Mouse (Mus musculus): ENCODE measurements around the gene Ushbp1. TPM values are rescaled to one million over a fixed set of nuclear protein-coding genes. Genes with fewer than 3 reads are reported as not detected.
A peak's percentile ranks its signal among the peaks of the same experiment; 100 is the strongest.

Gene Ushbp1
- total and polyA plus RNA-seq, 2 experiments from 2014 or later: 4.2 to 5.6 TPM

DNA sequence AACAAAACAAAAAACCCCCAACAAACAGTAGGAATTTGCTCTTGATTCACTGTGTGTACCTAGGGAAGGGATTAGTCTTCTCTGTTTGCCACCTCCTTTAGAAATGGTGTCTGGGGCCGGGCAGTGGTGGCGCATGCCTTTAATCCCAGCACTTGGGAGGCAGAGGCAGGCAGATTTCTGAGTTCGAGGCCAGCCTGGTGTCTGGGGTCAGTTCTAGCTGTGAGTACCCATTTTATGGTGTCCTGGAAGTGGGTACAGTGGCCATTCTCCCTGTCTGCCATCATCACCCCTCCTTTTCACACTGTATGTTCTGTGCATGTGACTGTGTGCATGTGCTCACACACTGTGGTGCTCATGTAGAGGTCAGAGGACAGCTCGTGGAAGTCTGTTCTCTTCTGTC lies 12.6 kb upstream of the Ushbp1 start:
- H3K9ac ChIP-seq: no peak overlapping the region
- H3K36me3 ChIP-seq (ENCODE audit: insufficient read depth): peaks cover under 1% of the 10 kb centered on the region; the same call in 1 of the 2 replicates
- no peak overlapping the region for H3K4me2 ChIP-seq (ENCODE audit: low read depth)
- H3K9me3 ChIP-seq (ENCODE audit: low read length): no peaks in the 10 kb centered on the region
- no peak for TF ChIP-seq CTCF (IDR thresholded peaks at IDR 0.05; ENCODE audit: low read depth)
- no peaks in the 10 kb centered on the region for H3K27me3 ChIP-seq (ENCODE audit: insufficient read depth, low read length)
- no peak for DNase-seq
- H3K4me3 ChIP-seq (ENCODE audit: low read depth, low read length): no peak overlapping the region
- ATAC-seq: no peak
- peaks cover 6% of the 10 kb centered on the region; the same call in 1 of the 2 replicates for H3K4me1 ChIP-seq (ENCODE audit: insufficient read depth)
- H3K27ac ChIP-seq (ENCODE audit: low read depth, low read length): no peak overlapping the region
- WGBS: 96% methylated on average over 4 of the region's 4 CpGs

DNA sequence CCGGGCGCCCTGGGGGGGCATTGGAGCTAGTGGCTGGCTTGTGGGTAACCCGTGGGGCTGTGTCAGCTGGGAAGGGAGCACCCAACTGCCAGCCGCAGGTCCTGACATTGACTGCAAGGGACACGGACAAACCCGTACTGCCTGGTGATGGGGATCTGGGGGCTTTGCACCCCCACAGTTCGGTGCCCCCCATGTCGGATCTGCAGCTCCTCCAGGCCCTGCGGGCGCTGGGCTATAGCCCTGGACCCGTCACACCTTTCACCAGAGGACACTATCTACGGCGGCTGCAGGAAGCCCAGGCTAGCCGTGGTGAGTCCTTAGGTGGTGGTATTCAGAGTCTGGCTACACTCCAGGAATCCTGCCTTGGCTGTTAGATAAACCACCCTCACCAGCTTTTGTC lies 11.8 kb upstream of the Ushbp1 start:
- Histone ChIP-seq H3K9me3 (ENCODE audit: low read length) (no peaks in the 10 kb centered on the region), H3K9ac (no peak overlapping the region), H3K4me2 (ENCODE audit: low read depth) (no peak overlapping the region), H3K4me1 (ENCODE audit: insufficient read depth) (peaks cover 6% of the 10 kb centered on the region; the same call in 1 of the 2 replicates), H3K27ac (ENCODE audit: low read depth, low read length) (no peak overlapping the region), H3K36me3 (ENCODE audit: insufficient read depth) (peaks cover 3% of the 10 kb centered on the region; the same call in 1 of the 2 replicates), H3K4me3 (ENCODE audit: low read depth, low read length) (no peak overlapping the region), H3K27me3 (ENCODE audit: insufficient read depth, low read length) (no peaks in the 10 kb centered on the region)
- no peak for DNase-seq
- no peak for TF ChIP-seq CTCF (IDR thresholded peaks at IDR 0.05; ENCODE audit: low read depth)
- ATAC-seq: no peak
- 95% methylated on average over 14 of the region's 14 CpGs for WGBS

DNA sequence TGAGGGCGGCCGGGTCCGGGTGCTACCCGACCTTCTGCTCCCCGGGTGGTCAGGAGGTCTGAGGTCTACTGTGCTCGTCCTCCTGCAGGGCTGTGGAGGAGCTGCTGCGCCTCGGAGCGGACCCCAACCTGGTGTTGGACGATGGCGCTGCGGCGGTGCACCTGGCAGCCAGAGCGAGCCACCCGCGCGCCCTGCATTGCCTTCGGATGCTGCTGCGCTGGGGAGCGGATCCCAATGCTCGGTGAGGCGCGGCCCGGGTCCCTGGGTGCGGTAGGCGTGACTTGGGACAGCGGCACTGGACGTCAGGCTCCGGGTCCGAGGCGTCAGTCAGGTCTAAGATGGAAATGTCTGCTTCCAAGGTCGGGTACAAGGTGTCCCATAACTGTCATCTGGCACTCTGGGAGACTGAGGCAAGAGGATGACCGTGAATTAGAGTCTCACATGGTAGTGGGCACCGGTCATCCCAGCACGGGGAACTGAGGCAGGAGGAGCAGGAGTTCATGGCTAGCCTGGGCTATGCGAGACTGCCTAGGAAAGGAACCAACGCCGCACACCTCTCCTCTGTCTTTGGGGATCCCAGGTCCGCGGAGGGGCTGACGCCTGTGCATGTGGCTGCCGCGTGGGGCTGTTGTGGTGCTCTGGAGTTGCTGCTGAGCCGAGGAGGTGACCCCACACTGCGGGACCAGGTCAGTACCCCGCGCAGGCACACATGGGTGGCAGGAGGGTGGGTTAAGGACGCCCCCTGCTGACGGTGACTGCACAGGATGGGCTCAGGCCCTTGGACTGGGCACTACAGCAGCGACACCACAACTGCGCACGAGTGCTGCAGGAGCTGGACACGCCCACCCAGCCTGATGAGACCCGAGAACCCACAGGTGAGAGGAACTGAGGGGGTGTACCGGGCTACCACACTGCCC lies 10.8 kb upstream of the Ushbp1 start:
- peaks cover 3% of the 10 kb centered on the region; the same call in 1 of the 2 replicates for H3K36me3 ChIP-seq (ENCODE audit: insufficient read depth)
- no peak overlapping the region for H3K27ac ChIP-seq (ENCODE audit: low read depth, low read length)
- ATAC-seq: peak; percentile 38
- under 1% methylated on average over 55 of the region's 55 CpGs for WGBS
- peak overlapping the region; percentile 93 for H3K4me2 ChIP-seq (ENCODE audit: low read depth)
- peak overlapping the region; percentile 37 for H3K4me3 ChIP-seq (ENCODE audit: low read depth, low read length)
- peaks cover 6% of the 10 kb centered on the region; the same call in 1 of the 2 replicates for H3K4me1 ChIP-seq (ENCODE audit: insufficient read depth)
- no peaks in the 10 kb centered on the region for H3K9me3 ChIP-seq (ENCODE audit: low read length)
- peak; percentile 19 for DNase-seq
- H3K9ac ChIP-seq: peak overlapping the region; percentile 33; the same call in 1 of the 2 replicates
- H3K27me3 ChIP-seq (ENCODE audit: insufficient read depth, low read length): no peaks in the 10 kb centered on the region
- peak; percentile 69 for TF ChIP-seq CTCF (IDR thresholded peaks at IDR 0.05; ENCODE audit: low read depth)

DNA sequence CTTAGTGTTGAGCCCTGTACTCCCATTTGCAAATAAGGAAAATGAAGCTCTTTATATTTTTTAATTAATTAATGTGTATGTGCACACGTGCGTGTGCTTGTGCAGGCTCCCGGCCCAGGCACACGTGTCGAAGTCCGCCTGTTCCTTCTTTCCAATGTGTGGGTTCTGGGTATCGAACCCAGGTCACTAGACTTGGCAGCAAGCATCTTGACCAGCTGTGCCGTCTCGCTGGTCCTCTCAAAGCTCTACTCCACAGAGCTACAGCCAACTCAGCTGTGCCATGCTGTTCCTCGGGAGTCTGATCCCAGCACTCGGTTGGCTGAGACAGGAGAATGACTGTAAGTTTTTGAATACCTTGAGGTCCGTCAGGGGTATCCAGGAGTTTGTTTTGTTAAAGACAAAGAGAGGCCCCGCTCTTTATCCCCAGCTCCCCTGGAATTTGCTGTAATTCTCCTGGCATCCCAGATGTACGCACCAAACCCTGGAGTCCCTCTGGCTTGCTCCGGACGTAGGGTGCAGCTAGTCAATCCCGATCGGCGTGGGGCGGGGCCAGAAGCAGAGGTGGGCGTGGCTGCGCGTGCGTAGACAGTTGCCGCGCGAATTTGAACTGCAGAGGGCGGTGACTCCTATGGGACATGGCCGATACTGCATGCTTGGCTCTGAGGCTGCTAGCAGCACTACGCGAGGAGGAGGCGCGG lies 9.9 kb upstream of the Ushbp1 start, which contains the start of gene Ankle1:
Gene Ankle1, plus strand, starts transcription at position 610 of the 698 bp plus-strand sequence.
- H3K4me1 ChIP-seq (ENCODE audit: insufficient read depth): peaks cover 6% of the 10 kb centered on the region; the same call in 1 of the 2 replicates
- H3K9ac ChIP-seq: peak within 1 kb of the TSS; percentile 33
- H3K36me3 ChIP-seq (ENCODE audit: insufficient read depth): peaks cover 3% of the 10 kb centered on the region
- H3K9me3 ChIP-seq (ENCODE audit: low read length): no peaks in the 10 kb centered on the region
- H3K4me3 ChIP-seq (ENCODE audit: low read depth, low read length): peak within 1 kb of the TSS; percentile 37
- WGBS: 17% methylated on average over 33 of the region's 33 CpGs
- ATAC-seq: peak; percentile 95
- peak within 1 kb of the TSS; percentile 93 for H3K4me2 ChIP-seq (ENCODE audit: low read depth)
- peak; percentile 81 for TF ChIP-seq CTCF (IDR thresholded peaks at IDR 0.05; ENCODE audit: low read depth)
- peak; percentile 94 for DNase-seq
- H3K27me3 ChIP-seq (ENCODE audit: insufficient read depth, low read length): no peaks in the 10 kb centered on the region
- no peak within 1 kb of the TSS for H3K27ac ChIP-seq (ENCODE audit: low read depth, low read length)

DNA sequence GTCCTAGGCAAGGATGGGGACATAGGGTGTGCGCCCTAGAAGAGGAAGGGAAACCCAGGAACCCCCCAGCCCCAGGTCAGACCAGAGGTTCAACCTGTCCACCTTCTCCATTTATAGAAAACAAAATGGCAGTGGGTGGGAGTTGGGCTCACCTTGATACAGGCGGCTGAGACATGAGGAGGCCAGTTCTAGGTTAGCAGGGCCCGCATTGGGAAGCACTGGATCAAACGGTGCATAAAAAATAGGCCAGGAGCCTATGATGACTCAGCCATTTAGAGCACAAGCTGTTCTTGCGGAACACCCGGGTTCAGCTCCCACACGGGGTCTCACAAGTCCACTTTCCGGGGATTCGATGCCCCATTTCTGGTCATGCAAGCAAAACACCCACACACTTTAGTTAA lies 9.3 kb upstream of the Ushbp1 start:
- ATAC-seq (no peak), DNase-seq (no peak)
- Histone ChIP-seq H3K4me1 (ENCODE audit: insufficient read depth) (peaks cover 6% of the 10 kb centered on the region; the same call in 1 of the 2 replicates), H3K36me3 (ENCODE audit: insufficient read depth) (peaks cover 3% of the 10 kb centered on the region), H3K9me3 (ENCODE audit: low read length) (no peaks in the 10 kb centered on the region), H3K4me2 (ENCODE audit: low read depth) (no peak overlapping the region), H3K9ac (no peak overlapping the region), H3K4me3 (ENCODE audit: low read depth, low read length) (no peak overlapping the region), H3K27me3 (ENCODE audit: insufficient read depth, low read length) (no peaks in the 10 kb centered on the region), H3K27ac (ENCODE audit: low read depth, low read length) (no peak overlapping the region)
- TF ChIP-seq CTCF (IDR thresholded peaks at IDR 0.05; ENCODE audit: low read depth): no peak
- WGBS: 83% methylated on average over 9 of the region's 9 CpGs

DNA sequence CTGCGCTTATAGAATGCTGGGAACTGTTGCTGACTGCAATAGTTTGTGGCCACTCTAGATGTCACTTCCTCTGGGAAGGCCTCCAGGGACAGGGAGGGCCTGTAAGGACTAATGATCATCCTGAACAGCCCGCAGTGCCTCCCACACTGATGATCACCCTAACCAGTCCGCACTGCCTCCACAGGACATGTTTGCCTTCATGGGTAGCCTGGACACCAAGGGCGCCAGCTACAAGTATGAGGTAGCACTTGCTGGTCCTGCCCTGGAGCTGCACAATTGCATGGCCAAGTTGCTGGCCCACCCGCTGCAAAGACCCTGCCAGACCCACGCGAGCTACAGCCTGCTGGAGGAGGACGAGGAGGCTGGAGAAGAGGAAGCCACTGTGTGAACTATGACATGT lies 8.4 kb upstream of the Ushbp1 start:
- ATAC-seq (no peak), DNase-seq (no peak)
- 95% methylated on average over 8 of the region's 8 CpGs for WGBS
- H3K4me1 ChIP-seq (ENCODE audit: insufficient read depth): peaks cover 6% of the 10 kb centered on the region; the same call in 1 of the 2 replicates
- no peak for TF ChIP-seq CTCF (IDR thresholded peaks at IDR 0.05; ENCODE audit: low read depth)
- no peak overlapping the region for H3K4me2 ChIP-seq (ENCODE audit: low read depth)
- no peak overlapping the region for H3K4me3 ChIP-seq (ENCODE audit: low read depth, low read length)
- peaks cover 3% of the 10 kb centered on the region for H3K36me3 ChIP-seq (ENCODE audit: insufficient read depth)
- no peaks in the 10 kb centered on the region for H3K27me3 ChIP-seq (ENCODE audit: insufficient read depth, low read length)
- no peak overlapping the region for H3K9ac ChIP-seq
- no peaks in the 10 kb centered on the region for H3K9me3 ChIP-seq (ENCODE audit: low read length)
- no peak overlapping the region for H3K27ac ChIP-seq (ENCODE audit: low read depth, low read length)
